Comparison of ENCODE assay signal across 13 mouse cellular contexts in genomic region chr16:24960901-24961806, GRCm38 (mm10).
DNase-seq lines count a peak whose midpoint lies in the region; TF ChIP-seq lines count a peak whose summit lies in the region.
"Had no signal": no experiment of that assay in that cellular context is flagged by ENCODE, and none has a peak within 500 bp of the region (broad histone marks: within the 10 kb centered on the region; RNA-seq: fewer than 3 reads in every experiment).

No protein-coding gene starts in this region.

- no peak for TF ChIP-seq POLR2A in embryonic fibroblast, embryonic 13.5 days (IDR thresholded peaks at IDR 0.05; ENCODE audit: low read depth, low read length)
- TF ChIP-seq POLR2A in myocyte (IDR thresholded peaks at IDR 0.05; ENCODE audit: insufficient read length, low read depth) = no peak

- peak overlapping the region; percentile 88 for H3K27ac ChIP-seq in embryonic fibroblast, embryonic 13.5 days (ENCODE audit: insufficient read depth, low read length)
- H3K27ac ChIP-seq: lung, embryonic 15.5 days; neural tube, embryonic 12.5 days had no signal

- H3K27me3 ChIP-seq in myocyte (ENCODE audit: control insufficient read depth, insufficient read depth, insufficient read length) = no peaks in the 10 kb centered on the region
- H3K27me3 ChIP-seq: lung, embryonic 15.5 days; neural tube, embryonic 12.5 days had no signal

- peak overlapping the region; percentile 25 for H3K4me2 ChIP-seq in myocyte (ENCODE audit: low read depth)
- H3K4me2 ChIP-seq: lung, embryonic 15.5 days; neural tube, embryonic 12.5 days had no signal

- no peak overlapping the region for H3ac ChIP-seq in myocyte (ENCODE audit: control insufficient read depth, insufficient read length)

- no peaks in the 10 kb centered on the region for H3K36me3 ChIP-seq in myocyte (ENCODE audit: control insufficient read depth, insufficient read depth)
- H3K36me3 ChIP-seq: lung, embryonic 15.5 days; neural tube, embryonic 12.5 days had no signal

- H3K4me1 ChIP-seq in embryonic fibroblast, embryonic 13.5 days (ENCODE audit: control insufficient read depth, insufficient read depth, low read length) = peaks cover 13% of the 10 kb centered on the region
- H3K4me1 ChIP-seq: lung, embryonic 15.5 days; neural tube, embryonic 12.5 days had no signal

- DNase-seq in frontal cortex, adult 2 months (ENCODE audit: extremely low spot score in 1 of 2, low spot score in 1 of 2) = peak; percentile 47 to 62
- no peak for DNase-seq in frontal cortex, postnatal 25 days (ENCODE audit: low spot score in 2 of 2)
- peak; percentile 5 to 45 for DNase-seq in lung, adult 18-20 months
- DNase-seq in lung, postnatal 10 days = no peak
- DNase-seq in MN1 (ENCODE audit: low spot score) = no peak
- DNase-seq in thymus, adult 18-20 months = no peak
- DNase-seq: kidney, adult 9 months; spleen, adult 18-20 months; thymus, postnatal 25 days had no signal

- H3K79me2 ChIP-seq in myocyte (ENCODE audit: control insufficient read depth, insufficient read depth) = no peaks in the 10 kb centered on the region

- H3K4me3 ChIP-seq in embryonic fibroblast, embryonic 13.5 days (ENCODE audit: insufficient read depth, low read length) = no peak overlapping the region
- H3K4me3 ChIP-seq in myocyte = no peak overlapping the region
- H3K4me3 ChIP-seq: lung, embryonic 15.5 days; neural tube, embryonic 12.5 days had no signal

- TF ChIP-seq CTCF in embryonic fibroblast, embryonic 13.5 days (IDR thresholded peaks at IDR 0.05; ENCODE audit: borderline replicate concordance, insufficient read depth, low read length) = no peak

TF ChIP-seq in myocyte, 11 proteins besides CTCF, POLR2A, EP300 and RAD21:
- no peak for TF ChIP-seq REST (IDR thresholded peaks at IDR 0.05; ENCODE audit: insufficient read depth, insufficient read length)
- no peak for TF ChIP-seq POLR2AphosphoS2 (IDR thresholded peaks at IDR 0.05; ENCODE audit: insufficient read length, low read depth)
- TF ChIP-seq E2F4 (IDR thresholded peaks at IDR 0.05; ENCODE audit: insufficient read depth) = no peak
- no peak for TF ChIP-seq TCF3 (IDR thresholded peaks at IDR 0.05; ENCODE audit: insufficient read length, low read depth)
- TF ChIP-seq MAX (IDR thresholded peaks at IDR 0.05; ENCODE audit: low read depth) = no peak
- no peak for TF ChIP-seq USF1 (IDR thresholded peaks at IDR 0.05; ENCODE audit: low read depth)
- no peak for TF ChIP-seq CEBPB (IDR thresholded peaks at IDR 0.05; ENCODE audit: insufficient read depth, poor library complexity, severe bottlenecking)
- TF ChIP-seq SRF (IDR thresholded peaks at IDR 0.05; ENCODE audit: control insufficient read depth, insufficient read length, low read depth) = no peak
- TF ChIP-seq MYOD1 (IDR thresholded peaks at IDR 0.05; ENCODE audit: control insufficient read depth in 1 of 3, insufficient read length in 2 of 3, low read depth in 2 of 3) = no peak
- TF ChIP-seq MYOG (IDR thresholded peaks at IDR 0.05; ENCODE audit: control insufficient read depth in 1 of 3, insufficient read depth in 1 of 3, insufficient read length in 2 of 3, low read depth in 2 of 3) = no peak
- TF ChIP-seq TCF12 (IDR thresholded peaks at IDR 0.05; ENCODE audit: insufficient read depth, poor library complexity, severe bottlenecking) = no peak

Comparison
In these comparisons a context has a peak if more than half of its experiments do, and no peak if none do; other contexts are left out.
1. DNase-seq: peak in frontal cortex, adult 2 months (2 of 2) and lung, adult 18-20 months (2 of 2); none in frontal cortex, postnatal 25 days (0 of 2), lung, postnatal 10 days (single experiment), MN1 (single experiment) and thymus, adult 18-20 months (0 of 2).